Mouse (Mus musculus) fibroblast of lung, adult 2 months (primary cell): ENCODE measurements at regions not wholly inside any gene's neighbourhood (a gene's known extent, or its start where the extent isn't known, plus 50 kb on each side); places are given as distances from the start of the nearest gene placed in this dataset.
"Not testable (repeated sequence)": the region's sequence is repeated elsewhere in the genome, so short reads cannot be mapped to it uniquely, and the experiment has no call there.

ENCODE experiments used
- DNase-seq: peaks from one replicate; pipeline ENCODE4 v3.0.0-alpha.2; 2011; ENCODE audit warnings: low read depth

DNA sequence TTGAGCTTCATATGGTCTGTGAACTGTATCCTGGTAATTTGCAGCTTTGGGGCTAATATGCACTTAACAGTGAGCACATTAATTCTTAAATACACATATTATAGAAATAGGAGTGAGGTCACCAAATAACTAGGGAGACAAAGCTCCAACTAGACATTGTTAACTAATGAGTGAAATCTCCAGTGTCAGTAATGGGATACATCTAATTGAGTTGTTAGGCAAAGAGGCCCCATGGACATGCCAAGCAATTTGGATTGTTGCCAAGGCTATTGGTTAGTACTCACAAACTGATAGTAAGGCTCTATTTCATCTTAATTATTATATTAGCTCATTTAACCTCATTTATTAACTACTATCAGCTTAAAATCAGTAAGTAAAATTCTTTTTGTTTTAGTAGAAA, 698.5 kb downstream of the Triml1 start:
- DNase-seq: no peak

DNA sequence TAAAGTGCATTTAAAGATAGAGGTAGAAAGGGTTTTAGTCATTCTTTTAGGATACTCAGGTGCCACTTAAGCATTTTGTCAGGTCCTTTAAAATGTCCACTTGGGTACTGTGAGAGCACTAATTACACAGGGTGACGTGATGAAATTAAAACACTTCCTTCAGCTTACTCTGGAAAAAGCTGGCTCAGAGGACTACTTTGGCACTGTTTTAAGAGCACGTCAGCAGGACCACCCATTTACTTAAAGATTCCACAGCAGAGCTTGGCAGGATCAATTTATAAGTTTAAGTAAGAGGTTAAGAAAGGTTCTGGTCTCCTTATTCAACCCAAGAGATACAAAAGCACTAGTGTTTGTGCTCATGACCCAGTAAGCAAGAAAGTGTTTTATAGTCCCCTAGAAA, 738.7 kb downstream of the Triml1 start:
- DNase-seq: no peak

DNA sequence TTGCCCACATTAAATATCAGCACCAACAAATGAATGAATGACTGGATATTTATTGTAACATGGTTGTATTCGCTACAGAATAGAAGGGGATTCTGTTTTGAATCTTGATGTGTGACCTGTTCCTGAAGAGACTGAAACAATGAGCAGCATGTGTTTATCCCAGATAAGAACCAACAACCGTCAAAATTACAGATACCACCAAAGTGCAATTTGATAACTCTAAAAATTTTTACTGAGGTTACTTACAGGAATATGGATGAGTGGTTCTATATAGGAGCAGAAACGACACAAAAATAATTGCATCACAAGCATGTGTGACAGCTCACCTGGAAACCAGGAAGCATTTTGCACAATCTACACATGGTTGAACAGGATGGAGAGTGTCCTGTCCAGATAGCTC, 744.4 kb downstream of the Triml1 start:
- DNase-seq: no peak

DNA sequence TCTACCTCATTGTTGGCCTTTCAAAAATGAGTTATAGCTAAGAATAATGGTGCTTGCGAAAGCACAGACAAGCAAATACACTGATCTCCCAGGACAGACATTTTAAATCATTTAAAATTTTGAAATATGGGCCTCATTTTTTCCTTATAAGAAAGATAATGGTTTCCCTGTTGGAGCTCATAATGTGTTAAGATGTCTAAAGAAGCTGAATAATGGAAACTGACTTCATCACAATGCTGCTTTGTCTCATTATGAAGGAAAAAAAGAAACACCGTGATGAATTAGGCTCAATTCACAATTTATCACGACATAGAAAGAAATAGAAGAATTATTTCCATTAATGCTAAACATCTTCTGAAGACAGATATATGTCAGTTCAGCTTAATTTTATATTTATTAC, 752.5 kb downstream of the Triml1 start:
- DNase-seq: no peak

DNA sequence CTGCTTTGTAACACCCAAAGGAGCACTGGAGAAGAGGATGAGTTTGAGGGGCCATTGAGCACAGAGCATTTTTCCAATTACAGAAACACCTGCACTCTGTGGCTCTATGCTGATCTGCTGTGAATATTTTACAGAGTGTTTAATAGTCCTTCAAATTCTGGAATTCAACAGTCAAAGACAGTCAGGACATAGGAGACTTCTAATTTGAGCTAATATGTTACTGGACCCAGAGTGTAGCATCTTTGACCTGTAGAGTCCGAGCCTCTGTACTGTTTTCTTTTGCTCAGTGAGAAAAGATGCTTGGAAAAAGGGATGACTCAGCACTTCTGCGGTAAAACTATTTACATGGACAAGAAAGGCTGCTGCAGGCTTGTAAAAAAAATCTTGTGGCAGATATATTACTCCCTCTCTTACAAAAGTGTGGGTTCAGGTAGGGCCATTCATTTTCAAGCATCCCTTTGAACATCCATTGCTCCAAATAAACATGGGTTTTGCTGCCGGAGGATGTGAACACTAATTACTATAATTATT, 793.1 kb downstream of the Triml1 start:
- no peak for DNase-seq

DNA sequence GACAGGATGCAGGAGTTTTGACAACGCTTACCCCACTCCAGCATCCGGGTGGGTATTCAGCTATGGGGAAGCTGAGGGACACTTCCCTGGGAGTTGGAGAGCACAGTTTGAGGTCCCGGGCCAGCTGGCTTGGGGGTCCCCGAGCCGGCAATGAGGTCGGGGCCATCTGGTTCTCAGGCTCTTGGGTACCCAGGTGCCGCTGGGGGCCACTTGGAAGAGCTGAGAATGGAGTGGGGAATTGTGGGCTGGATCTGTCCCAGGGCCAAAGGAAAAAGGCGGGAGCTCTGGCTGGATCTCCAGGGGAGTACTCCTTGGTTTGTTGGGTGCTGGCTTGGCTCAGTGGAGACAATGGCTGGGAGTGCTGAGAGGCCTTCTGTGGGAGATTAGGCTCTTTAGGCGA, 806.6 kb downstream of the Triml1 start:
- no peak for DNase-seq

DNA sequence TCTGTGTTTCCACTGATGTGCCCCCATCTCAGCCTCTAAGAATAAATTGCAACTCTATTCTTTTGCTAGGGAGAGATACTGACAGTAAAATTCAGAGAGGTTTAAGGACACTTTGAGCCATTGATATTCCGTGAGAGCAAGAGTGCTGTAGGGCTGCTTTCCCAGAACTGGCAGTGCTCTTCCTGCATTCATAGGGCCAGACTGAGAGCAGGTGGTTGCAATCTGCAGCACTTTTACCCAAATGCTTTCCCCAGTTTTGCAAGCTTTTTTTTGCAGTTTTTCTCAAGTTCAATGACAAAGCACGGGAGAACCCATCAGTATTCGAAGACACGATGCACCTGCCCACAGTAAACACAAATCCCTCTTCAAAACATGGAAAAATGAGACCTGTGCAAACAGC, 816.6 kb downstream of the Triml1 start:
- DNase-seq: no peak

DNA sequence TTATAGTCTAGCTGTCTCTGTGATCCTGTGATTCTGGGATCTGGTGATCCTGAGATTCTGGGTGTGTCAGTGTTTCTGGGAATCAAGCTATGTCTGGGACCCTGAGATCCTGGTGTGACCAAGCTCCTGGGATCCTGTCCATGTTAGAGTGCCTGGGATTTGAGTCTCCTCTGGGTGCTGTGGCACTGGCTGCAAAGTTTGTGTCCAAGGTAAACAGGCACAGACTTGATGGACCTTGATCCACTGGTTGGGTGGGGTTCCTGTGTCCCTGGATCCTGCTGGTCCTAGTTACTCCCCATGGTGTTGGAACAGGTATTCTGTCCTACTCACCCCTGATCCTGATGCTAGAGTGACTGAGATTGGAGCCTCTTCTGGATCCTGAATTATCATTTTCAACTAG, 818.4 kb downstream of the Triml1 start:
- DNase-seq: no peak

DNA sequence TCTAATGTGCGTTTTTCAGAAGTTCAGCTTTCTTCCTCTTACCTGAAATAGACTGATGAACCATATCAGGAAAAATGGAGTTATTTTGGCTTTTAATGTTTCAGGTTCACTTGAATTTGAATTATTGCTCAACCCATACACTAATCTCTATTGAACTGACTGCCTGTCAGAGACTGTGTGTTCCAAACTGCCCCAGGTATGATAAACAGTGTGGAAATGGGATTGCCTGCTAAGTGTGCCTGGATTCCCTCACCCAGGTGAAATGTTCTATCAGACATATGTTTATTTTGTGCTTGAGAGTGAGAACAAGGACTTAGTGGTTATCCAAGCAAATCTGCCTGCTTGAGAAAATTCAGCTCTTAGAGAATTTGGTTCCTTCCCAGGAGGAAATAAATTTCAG, 830.2 kb downstream of the Triml1 start:
- DNase-seq: no peak

DNA sequence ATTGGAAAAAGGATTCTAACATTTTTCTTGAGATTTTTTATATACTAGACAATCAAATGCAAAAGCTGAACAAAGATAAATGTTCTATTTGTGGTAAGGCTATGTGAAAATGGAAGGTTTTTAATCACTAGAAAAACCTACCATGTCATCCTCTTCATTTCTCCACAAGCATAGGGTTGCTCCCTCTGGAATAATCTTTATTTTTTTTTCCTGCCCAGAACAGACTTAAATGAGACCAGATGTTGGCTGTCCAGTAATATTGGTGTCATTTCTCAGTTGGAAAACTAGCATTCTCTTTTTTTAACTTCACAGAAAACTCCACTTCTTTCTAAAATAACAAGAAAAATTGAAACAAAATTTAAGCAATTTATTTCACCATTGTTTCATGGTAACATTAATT, 849.9 kb downstream of the Triml1 start:
- no peak for DNase-seq

DNA sequence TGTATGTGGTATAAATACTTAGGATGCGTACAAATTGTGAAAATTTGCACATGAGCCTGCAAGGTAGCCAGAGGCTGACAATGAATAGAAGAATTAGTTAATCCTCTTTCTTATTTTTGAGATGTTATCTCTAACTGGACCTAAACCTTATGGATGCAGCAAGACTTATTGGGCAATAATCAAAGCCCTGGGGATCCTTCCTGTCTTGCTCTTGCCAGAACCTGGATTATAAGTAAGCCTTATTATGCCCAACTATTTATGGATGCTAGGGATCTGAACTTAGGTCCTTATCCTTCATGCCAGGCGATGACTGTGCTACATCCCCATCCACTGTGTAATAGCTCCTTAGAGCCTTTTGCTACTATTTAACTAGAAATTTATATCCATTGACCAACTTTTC, 859.3 kb downstream of the Triml1 start:
- DNase-seq: no peak

DNA sequence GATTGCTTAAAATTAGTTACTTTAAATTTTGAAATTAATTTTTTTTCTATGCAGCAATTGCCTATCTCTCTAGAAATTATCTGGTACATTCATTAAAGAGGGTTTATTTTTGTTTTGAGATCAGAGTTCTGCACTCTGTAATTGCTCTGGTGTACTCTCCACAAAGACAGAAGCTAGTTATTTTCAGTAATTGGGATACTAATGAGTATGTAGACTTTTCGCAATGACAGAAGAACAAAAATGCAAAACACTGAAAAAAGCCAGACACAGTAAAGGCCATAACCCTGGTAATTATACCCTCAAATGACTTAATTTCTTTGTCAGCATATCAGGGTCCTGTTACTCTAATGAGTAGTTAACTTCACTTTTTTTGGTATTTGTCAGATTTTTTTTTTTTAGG, 836.5 kb upstream of the Frg1 start:
- no peak for DNase-seq

DNA sequence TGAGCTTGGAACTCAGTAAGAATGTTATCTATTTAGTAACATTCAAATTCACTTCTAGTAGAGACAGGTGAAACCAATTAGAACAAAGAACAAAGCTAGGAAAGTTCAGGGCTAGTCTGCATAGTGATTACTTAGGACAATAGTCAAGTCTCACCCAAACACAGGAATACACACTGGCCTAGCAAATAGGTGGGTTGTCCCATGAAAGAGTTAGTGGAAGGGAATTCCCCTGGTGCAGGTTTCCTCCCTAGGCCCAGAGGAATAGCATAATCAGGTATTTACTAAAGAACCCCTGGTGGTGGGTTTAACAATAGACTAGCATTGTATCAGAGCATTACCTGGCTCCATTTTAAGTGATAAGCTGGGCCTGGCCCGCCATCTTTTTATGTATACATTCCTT, 825.4 kb upstream of the Frg1 start:
- DNase-seq: not testable (repeated sequence)

DNA sequence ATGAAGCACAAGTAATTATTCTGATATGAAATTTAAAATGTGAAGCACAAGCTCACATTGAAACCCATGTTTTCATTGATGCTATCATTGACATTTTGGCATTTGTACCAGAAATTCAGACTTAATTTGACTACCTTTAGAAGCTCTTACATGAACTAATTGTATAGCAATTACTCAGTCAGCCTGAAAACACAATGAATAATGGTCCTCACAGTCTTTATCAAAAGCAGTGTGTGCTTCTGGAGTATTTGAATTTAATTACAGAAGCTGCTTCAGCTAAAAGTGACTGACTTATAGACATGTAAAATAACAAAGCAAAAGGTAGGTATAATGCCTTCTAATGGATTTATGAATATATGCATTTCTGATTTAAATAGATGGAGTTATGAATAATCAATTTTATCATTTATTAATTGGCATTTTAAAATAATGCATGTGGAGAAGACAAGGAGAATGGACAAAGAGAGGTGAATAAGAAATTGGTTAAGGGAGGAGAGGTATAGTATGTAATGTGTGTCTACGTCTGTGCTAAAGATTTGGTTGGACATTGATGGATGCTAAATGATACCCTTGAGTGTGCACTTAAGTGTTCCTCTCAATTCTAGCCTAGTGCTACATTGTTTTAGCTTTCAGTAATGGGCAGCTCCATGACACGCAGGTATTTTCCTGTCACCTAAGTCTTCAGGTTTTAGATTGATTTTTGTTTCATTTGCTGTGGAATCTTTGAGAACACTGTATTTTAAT, 803.2 kb upstream of the Frg1 start:
- no peak for DNase-seq

DNA sequence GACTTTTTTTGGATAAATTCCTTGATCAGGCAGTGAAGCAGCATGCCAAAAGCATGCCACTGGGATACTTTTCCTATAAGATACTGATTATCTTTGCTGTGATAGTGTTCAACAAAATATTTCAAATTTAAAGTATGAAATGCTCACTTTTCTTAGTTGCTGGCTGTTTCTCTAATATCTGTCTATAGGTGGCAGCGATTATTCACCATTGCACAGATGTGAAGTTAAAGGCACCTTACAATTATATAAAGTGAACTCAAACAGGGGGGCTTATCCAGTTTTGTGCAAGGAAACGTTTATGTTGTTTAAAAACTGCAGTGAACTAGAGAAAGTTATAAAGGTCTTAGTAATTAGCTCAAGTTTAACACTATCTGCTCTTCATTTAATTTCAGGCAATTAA, 794.1 kb upstream of the Frg1 start:
- no peak for DNase-seq

DNA sequence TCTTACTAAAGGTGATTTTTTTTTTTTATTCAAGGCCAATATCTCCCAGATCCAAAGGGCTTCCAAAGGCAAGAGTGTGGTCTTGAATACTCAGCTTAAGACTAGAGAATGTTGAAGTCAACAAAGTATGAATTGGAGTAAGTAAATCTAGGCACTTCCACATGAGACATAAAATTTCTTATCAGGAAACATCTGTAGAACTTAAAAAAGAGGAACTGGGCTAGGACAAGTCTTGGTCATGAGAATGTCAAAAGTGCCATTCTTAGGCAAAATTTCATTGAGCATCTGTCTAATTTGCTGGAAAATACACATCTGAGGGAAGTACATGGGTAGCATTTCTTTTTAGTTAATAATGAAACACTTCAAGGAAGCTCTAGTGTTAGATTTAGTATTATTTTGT, 793.1 kb upstream of the Frg1 start:
- DNase-seq: no peak

DNA sequence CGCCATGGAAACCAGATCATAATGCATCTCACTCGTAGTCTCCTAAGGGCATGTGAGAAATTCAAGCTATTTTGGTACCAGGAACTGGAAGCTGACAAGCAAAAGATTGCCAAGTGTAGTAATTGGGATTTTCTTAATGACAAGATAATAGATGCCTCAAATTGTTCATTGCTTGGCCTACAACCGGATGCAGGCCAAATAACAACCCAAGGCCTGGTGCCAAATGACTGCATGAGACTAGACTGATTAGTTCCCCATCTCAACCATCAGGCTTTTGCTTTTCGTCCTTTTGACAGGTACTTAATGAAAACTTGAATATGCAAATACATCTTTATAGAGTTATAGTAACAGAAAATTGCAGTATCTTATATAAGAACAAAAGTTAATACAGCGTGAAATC, 780.4 kb upstream of the Frg1 start:
- no peak for DNase-seq

DNA sequence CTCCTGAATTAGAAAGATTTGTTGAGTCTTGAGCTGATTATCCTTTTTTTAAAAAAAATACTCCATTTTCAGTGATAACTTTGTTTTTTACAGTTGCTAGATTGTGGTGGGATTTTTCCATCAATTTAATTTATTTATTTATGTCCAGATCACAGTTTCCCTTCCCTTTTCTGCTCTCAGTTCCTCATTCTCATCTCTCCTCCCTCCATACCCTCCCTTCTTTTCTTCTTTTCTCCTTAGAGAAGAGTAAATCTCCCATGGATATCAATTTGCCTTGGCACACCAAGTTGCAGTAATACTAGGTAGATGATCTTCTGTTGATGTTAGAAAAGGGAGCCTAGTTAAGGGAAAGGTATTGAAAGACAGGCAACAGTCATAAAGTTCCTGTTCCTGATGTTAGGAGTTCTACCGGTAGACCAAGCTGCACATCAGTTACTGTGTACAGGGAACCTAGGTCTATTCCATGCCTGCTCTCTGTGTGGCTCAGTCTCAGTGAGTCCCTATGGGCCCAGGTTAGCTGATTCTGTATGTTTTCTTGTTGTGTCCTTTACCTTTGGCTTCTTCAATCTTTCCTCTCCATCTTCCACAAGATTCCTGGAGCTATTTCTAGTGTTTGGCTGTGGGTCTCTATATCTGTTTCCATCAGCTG, 777.2 kb upstream of the Frg1 start:
- DNase-seq: no peak

DNA sequence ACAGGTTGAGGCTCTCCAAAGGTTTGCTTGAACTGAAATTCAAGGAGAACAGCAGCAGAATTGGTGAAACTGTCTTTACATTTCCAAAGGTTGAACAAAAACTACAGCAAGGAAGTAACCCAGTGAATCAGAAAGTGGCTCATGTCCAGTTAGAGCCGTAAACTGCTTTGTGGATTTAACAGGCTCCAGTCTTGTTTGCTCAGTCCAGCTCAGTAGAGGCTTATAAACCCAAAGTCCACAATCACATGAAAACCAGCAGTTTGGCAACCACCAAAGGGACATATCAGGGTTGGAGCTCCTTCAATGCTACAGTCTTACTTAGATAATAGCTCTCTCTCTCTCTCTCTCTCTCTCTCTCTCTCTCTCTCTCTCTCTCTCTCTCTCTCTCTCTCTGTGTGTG, 770.2 kb upstream of the Frg1 start:
- peak; percentile 36 for DNase-seq

DNA sequence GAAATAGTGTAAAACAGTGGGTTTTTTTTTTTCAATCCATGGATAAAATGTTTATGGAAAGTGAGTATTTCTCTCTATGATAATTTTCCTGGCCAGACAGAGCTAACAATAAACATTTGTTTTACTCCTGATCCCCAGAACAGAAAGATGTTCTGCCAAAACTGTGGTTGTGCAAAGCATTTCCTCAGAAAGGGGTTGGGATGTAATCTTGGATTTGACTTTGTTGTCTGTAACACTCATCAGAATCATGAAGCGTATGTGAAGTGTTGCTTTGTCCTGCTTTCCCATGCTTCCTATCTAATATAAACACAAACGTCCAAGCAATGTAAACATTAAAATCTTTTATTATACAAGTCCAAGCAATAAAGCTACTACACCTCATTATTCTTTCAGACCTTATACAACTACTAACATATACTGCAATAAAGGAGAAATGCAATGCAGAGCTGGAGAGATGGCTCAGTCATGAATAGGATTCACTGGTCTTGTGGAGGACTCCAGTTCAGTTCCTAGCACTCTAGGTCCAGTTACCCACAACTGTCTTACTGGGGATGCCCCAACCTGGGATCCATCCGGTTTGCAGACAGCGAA, 766.5 kb upstream of the Frg1 start:
- peak; percentile 14 for DNase-seq

DNA sequence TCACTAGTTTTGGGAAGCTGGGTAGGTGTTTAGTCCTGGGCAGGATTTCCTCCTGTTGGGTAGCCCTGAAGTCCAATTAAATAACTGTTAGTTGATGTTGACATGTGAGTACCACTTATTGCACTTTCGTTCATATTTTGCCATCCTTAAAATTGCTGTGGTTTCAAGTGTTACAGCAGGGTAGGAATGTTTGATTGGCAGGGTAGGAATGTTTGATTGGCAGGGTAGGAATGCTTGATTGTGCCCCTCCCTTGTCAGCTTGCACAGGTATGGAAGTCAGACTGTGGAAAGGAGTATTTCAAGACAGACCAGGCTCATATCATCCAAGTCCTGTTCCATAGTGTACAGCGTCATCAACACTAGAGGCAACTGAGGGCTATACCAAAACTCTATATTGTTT, 745.6 kb upstream of the Frg1 start:
- DNase-seq: no peak

DNA sequence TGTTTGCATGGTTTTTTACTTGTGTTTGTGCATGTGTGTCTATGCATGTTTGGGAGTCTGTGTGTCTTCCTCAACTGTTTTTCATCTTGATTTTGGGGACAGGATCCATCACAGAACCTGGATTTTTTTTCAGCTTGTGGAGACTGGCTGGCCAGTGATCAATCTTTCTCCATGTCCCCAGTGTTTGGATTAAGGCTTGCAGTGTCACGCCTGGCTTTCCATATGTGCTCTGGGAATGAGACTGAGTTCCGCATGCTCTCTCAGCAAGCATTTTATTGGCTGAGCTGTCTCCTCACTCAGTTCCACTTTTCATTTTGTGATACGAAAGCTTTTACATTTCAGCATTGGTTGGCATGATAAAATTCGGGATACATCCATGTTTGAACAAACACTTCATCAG, 740.1 kb upstream of the Frg1 start:
- no peak for DNase-seq

DNA sequence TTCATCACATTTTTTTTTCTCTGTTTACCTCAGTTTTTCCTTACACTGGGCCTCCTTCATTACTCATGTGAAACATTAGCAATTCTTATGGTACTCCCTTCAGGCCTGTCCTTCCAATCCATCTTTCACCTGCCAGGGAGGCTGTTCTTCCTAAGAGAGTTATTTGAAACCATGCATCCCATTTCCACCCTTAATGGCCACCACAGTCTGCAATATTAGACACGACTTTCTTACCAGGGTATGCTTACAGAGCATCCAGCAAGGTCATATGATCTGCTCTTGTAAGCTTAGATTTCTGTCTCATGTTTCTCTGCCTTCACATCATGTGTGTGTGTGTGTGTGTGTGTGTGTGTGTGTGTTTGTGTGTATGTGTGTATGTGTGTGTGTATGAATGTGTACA, 739.7 kb upstream of the Frg1 start:
- no peak for DNase-seq

DNA sequence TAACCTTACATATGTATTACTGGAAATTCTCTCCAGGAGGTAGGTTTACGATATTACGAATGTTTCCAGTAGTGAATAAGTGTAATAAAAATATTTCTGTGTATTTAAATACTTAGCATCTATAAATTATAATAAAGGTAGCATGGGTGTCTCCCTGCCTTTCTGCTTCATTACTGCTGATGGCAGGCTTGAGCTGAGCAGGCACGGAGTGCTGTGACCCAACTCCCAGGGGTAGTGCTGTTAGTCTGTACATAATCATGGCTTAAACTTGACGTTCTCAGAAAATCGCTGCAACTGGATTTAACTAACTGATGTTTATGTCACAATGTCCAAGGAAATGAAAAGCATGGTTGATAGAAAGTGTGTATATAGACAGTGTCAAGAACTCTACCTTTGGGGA, 727.8 kb upstream of the Frg1 start:
- no peak for DNase-seq
